Mouse (Mus musculus) lung, embryonic 14.5 days (tissue): ENCODE results near the gene Cnn3. TPM values are rescaled to one million over a fixed set of nuclear protein-coding genes. Genes with fewer than 3 reads are reported as not detected.

Experiments
- ATAC-seq: fragments of 200-750 bp; cut with Nextera tagmentation; 2 replicates; pipeline ENCODE4 v1.8.0; 2017; ENCODE audit warnings: mild to moderate bottlenecking, moderate TSS enrichment, moderate library complexity; ENCODE audit not compliant: insufficient read depth
- DNase-seq: peaks from one replicate; pipeline ENCODE4 v3.0.0-alpha.2; 2015
- H3K27ac ChIP-seq: fragments of 300-500 bp; sonication (generic); 2 replicates; pipeline ENCODE4 v1.5.1; 2014; ENCODE audit warnings: low read depth, mild to moderate bottlenecking, moderate library complexity
- H3K27me3 ChIP-seq: fragments of 300-500 bp; sonication (generic); 2 replicates; pipeline ENCODE4 v1.6.1; 2014; ENCODE audit warnings: low read length, control low read depth; ENCODE audit not compliant: insufficient read depth
- H3K36me3 ChIP-seq: fragments of 300-500 bp; sonication (generic); 2 replicates; pipeline ENCODE4 v1.6.1; 2014; ENCODE audit warnings: control low read depth; ENCODE audit not compliant: insufficient read depth
- H3K4me1 ChIP-seq: fragments of 300-500 bp; sonication (generic); 2 replicates; pipeline ENCODE4 v1.6.1; 2014; ENCODE audit warnings: antibody characterized with exemption, control low read depth; ENCODE audit not compliant: insufficient read depth
- H3K4me2 ChIP-seq: fragments of 300-500 bp; sonication (generic); 2 replicates; pipeline ENCODE4 v1.6.1; 2014; ENCODE audit warnings: mild to moderate bottlenecking
- H3K4me3 ChIP-seq: fragments of 300-500 bp; sonication (generic); 2 replicates; pipeline ENCODE4 v1.5.1; 2014; ENCODE audit warnings: low read depth, low read length
- H3K9ac ChIP-seq: fragments of 300-500 bp; sonication (generic); 2 replicates; pipeline ENCODE4 v1.6.1; 2014
- H3K9me3 ChIP-seq: fragments of 300-500 bp; sonication (generic); 2 replicates; pipeline ENCODE4 v1.6.1; 2016; ENCODE audit warnings: low read depth, low read length, control low read depth
- CTCF ChIP-seq: IDR thresholded peaks from 2 replicates; pipeline ENCODE4 v1.5.1; 2016; ENCODE audit warnings: antibody characterized with exemption, low read depth
- WGBS: fragments of 180-500 bp; shearing (Covaris S2); extraction: QIAGEN DNeasy Blood & Tissue Kit; methylation state at CpG from one replicate; pipeline ENCODE4 v1.1.7; 2014; 5-methylcytosine and 5-hydroxymethylcytosine counted together
- polyA plus RNA-seq: library from polyadenylated mRNA; unstranded; fragments of >200 nt; fragmentation: Nextera tagmentation; extraction: Ambion mirVana; gene quantifications from 2 replicates; pipeline ENCODE4 v1.2.1, GENCODE M21; 2014

Gene Cnn3
- polyA plus RNA-seq, 1 experiment from 2014 or later, result 671 TPM

DNA sequence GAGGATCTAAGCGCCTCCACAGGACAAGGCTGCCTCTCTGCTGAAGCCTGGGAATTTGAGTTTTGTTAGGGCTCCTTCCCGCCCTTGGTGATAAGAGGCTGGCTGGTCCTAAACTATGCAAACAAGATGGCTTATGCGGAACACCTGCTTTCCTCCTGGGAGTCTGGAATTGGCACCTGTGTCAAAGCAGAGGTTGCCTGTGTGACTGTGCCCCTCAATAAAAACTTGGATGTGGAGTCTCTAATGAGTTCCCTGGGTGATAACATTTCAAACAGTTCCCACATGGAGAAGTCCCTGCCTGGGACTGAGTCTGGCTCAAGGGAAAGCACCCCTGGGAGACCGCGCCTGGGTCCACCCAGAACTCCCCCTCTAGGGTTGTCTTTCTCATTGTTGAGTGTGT is 21.2 kb upstream of the Cnn3 start:
- Histone ChIP-seq H3K9me3 (no peaks in the 10 kb centered on the region), H3K4me3 (no peak overlapping the region), H3K4me1 (peaks cover 5% of the 10 kb centered on the region; the same call in 1 of the 2 replicates), H3K4me2 (no peak overlapping the region), H3K27me3 (no peaks in the 10 kb centered on the region), H3K36me3 (no peaks in the 10 kb centered on the region), H3K9ac (no peak overlapping the region), H3K27ac (no peak overlapping the region)
- DNase-seq, result no peak
- no peak for ATAC-seq
- 59% methylated on average over 5 of the region's 5 CpGs for WGBS
- TF ChIP-seq CTCF, result no peak

DNA sequence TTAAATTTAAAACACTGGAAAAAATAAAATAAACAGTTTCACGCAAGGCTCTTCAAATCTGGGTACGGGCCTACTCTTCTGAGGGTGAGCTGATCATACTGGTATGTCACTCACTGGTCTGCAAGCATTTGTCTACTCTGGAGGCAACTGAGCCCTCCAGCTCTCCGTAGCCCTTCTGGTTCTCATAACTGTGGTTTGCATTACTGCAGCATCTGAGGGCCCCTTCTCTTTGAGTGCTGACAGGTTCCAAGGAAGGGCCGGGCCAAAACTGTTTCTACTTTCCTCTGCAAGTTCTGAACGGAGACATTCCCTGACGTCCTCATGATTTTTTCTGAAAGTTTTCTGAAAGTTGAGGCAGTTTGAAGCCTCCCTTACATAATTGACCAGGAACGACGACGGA is 18.9 kb upstream of the Cnn3 start:
- H3K4me2 ChIP-seq, result no peak overlapping the region
- WGBS, result 51% methylated on average over 9 of the region's 9 CpGs
- H3K27me3 ChIP-seq, result no peaks in the 10 kb centered on the region
- ATAC-seq (no peak), DNase-seq (no peak)
- H3K27ac ChIP-seq, result no peak overlapping the region
- no peaks in the 10 kb centered on the region for H3K9me3 ChIP-seq
- no peak for TF ChIP-seq CTCF
- no peak overlapping the region for H3K4me3 ChIP-seq
- H3K9ac ChIP-seq, result no peak overlapping the region
- H3K36me3 ChIP-seq, result no peaks in the 10 kb centered on the region
- H3K4me1 ChIP-seq, result peaks cover 5% of the 10 kb centered on the region; the same call in 1 of the 2 replicates

DNA sequence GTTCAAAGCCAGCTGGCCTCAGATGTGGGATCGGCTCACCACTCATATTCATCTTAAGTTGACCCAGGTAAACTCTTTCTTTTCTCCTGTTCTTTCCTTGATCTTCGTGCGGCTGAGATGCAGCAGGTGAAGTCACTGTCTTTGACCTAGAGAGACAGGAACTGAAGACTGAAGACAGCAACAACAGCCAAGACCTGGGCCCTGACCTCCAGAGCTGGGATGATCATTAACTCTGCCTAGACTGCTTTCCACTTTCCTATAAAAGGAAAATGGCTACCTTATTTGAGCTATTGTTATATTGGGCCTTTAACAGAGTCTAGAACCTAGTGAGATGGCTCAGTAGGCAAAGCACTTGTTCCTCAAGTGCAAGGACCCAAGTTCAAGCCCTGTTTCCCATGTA is 17.9 kb upstream of the Cnn3 start:
- WGBS, result 77% methylated on average over 3 of the region's 3 CpGs
- H3K4me3 ChIP-seq, result no peak overlapping the region
- no peaks in the 10 kb centered on the region for H3K9me3 ChIP-seq
- no peaks in the 10 kb centered on the region for H3K27me3 ChIP-seq
- no peaks in the 10 kb centered on the region for H3K36me3 ChIP-seq
- H3K9ac ChIP-seq, result no peak overlapping the region
- no peak for TF ChIP-seq CTCF
- no peak overlapping the region for H3K27ac ChIP-seq
- peaks cover 5% of the 10 kb centered on the region; the same call in 1 of the 2 replicates for H3K4me1 ChIP-seq
- H3K4me2 ChIP-seq, result no peak overlapping the region
- ATAC-seq, result no peak
- no peak for DNase-seq

DNA sequence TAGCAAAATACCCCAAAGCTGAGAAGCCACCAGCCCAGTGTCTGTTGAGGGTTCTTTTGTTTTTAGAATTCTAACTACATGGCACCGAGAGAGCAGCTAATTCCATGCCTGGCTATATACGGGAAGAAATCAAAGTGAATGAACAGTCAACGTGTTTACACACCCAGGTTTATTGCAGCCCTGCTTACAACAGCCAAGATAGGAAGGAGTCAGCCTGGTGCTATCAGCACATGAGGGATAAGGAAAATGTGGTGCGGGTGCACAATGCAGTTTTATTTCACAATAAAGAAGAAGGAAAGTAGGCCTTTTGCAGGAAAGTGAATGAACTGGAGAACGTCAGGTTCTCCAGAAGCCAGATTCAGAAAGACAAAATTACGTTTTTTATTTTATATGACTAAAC is 14.8 kb upstream of the Cnn3 start:
- H3K4me1 ChIP-seq, result peaks cover 5% of the 10 kb centered on the region; the same call in 1 of the 2 replicates
- H3K4me3 ChIP-seq, result no peak overlapping the region
- no peaks in the 10 kb centered on the region for H3K27me3 ChIP-seq
- H3K36me3 ChIP-seq, result no peaks in the 10 kb centered on the region
- H3K4me2 ChIP-seq, result no peak overlapping the region
- no peak for DNase-seq
- 62% methylated on average over 6 of the region's 6 CpGs for WGBS
- ATAC-seq, result no peak
- no peak overlapping the region for H3K9ac ChIP-seq
- no peak overlapping the region for H3K27ac ChIP-seq
- no peaks in the 10 kb centered on the region for H3K9me3 ChIP-seq
- TF ChIP-seq CTCF, result no peak

DNA sequence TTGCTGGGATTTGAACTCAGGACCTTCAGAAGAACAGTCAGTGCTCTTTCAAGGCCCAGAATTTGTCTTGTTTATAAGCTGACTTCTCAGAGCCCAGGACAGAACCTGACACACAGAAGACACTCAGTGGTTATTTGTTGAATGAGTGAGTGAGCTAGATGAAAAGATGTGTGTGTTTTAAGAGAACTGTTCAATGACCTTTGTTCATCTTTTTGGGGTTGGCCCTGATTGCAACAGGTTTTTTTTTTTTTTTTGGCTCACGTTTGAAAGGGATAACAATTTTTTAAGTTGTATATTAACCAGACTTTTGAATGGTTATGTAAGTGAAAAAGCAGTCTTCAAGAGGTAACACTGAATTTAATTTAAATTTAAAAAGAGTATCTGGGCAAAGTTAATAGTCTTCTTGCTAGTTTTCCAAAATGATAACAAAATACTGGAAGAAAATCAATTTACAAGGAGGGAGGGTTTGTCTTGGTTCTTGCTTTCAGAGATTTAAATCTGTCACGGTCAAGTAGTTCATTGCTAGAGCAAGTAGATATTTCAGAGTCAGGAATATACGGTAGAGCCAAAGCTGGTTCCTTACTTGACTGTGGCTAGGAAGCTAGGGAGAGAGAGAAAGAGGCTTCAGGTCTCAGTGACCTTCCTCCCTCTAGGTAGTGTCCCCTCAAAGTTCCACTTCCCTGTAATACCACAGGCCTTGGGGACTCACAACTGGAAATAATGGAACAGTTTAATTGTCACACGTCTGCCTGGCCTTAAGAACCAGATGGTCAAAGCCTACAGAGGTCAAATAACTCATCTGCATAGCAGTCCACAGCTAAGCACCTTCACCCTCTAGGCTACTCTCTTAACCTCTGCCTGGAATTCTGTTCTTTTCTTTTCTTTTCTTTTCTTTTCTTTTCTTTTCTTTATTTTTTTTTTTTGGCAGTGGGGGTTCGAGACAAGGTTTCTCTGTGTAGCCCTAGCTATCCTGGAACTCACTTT is 9.8 kb upstream of the Cnn3 start:
- Histone ChIP-seq H3K4me3 (no peak overlapping the region), H3K9ac (no peak overlapping the region), H3K27me3 (no peaks in the 10 kb centered on the region), H3K36me3 (no peaks in the 10 kb centered on the region), H3K4me1 (peaks cover 3% of the 10 kb centered on the region; the same call in 1 of the 2 replicates), H3K4me2 (no peak overlapping the region), H3K27ac (no peak overlapping the region), H3K9me3 (no peaks in the 10 kb centered on the region)
- ATAC-seq, result no peak
- DNase-seq, result no peak
- 72% methylated on average over 5 of the region's 5 CpGs for WGBS
- no peak for TF ChIP-seq CTCF

DNA sequence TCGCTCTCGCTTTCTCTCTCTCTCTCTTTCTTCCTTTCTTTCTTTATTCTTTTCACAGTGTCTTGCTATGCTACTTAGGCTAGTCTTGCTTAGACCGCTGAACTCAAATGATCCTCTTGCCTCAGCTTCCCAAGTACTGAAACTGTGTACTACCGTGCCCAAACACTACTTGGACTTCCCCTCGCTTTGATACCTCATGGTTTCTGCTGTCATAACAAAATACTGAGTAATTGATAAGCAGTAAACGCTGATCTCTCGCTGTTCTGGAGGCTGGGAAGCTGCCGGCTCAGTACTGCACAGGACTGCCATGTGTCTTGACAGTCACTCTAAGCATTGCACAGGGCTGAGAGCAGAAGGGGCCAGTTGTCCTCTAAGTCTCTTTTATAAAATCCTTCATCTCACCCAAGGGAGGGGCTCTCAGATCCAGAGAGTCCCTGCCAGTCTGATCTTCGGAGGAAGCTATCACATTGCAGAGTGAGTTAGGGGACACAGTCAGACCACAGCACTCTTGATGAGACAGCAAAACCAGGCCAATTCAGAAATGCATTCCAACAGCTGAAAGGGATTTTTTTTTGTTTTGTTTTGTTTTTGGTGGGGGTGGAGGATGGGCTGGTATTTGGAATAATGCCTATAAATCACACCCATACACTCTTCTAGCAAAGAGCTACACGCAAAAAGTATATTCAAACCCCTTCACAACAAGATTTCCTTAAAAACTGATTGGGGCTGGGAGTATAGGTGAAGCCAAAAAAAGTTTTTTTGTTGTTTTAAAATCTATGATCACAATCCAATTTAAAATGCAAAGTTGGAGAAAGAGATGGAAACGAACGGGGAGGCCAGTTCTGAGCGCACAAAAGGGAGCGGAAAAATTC is 8.7 kb upstream of the Cnn3 start:
- TF ChIP-seq CTCF, result no peak
- Histone ChIP-seq H3K27ac (no peak overlapping the region), H3K9ac (no peak overlapping the region), H3K4me2 (no peak overlapping the region), H3K4me1 (peaks cover 3% of the 10 kb centered on the region; the same call in 1 of the 2 replicates), H3K9me3 (no peaks in the 10 kb centered on the region), H3K4me3 (no peak overlapping the region), H3K36me3 (no peaks in the 10 kb centered on the region), H3K27me3 (no peaks in the 10 kb centered on the region)
- ATAC-seq (peak; percentile 52; the same call in 1 of the 2 replicates), DNase-seq (no peak)
- WGBS, result 49% methylated on average over 14 of the region's 14 CpGs

DNA sequence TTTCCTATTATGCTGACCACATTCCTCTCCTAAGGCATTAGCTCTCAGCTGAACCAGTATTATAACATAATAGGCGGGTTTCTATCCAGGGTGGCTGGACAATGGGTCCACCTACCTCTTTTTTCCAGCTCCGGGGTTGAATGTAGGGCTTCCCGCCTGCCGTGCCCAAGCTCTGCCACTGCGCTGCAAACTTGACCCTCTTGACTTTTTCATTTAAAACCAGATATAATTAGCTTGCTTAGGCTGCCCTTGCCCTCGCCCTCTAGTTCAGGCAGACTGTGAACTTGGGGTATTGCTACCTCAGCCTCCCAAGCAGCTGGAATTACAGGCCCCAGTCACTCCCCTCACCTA is 8.1 kb upstream of the Cnn3 start:
- H3K4me1 ChIP-seq, result peaks cover 3% of the 10 kb centered on the region; the same call in 1 of the 2 replicates
- H3K27ac ChIP-seq, result no peak overlapping the region; the same call in 1 of the 2 replicates
- no peak for DNase-seq
- ATAC-seq, result no peak
- no peak overlapping the region for H3K4me2 ChIP-seq
- no peak for TF ChIP-seq CTCF
- no peaks in the 10 kb centered on the region for H3K9me3 ChIP-seq
- no peak overlapping the region for H3K4me3 ChIP-seq
- WGBS, result 63% methylated on average over 6 of the region's 6 CpGs
- H3K36me3 ChIP-seq, result no peaks in the 10 kb centered on the region
- H3K27me3 ChIP-seq, result no peaks in the 10 kb centered on the region
- H3K9ac ChIP-seq, result no peak overlapping the region
